Mouse (Mus musculus) olfactory bulb, adult 2 months (tissue): ENCODE data around the gene Ppip5k2. TPM values are rescaled to one million over a fixed set of nuclear protein-coding genes. Genes with fewer than 3 reads are reported as not detected.
"Not testable (repeated sequence)": the region's sequence is repeated elsewhere in the genome, so short reads cannot be mapped to it uniquely, and the experiment has no call there.

ENCODE experiments used
- H3K27ac ChIP-seq: fragments of 200-500 bp; 2 replicates; pipeline ENCODE4 v1.5.1; 2012; ENCODE audit warnings: low read depth, low read length; ENCODE audit not compliant: insufficient read depth
- H3K4me1 ChIP-seq: fragments of 200-500 bp; 2 replicates; pipeline ENCODE4 v1.6.1; 2012; ENCODE audit warnings: low read length; ENCODE audit not compliant: control insufficient read depth, insufficient read depth
- H3K4me3 ChIP-seq: fragments of 200-500 bp; 2 replicates; pipeline ENCODE4 v1.5.1; 2012; ENCODE audit warnings: mild to moderate bottlenecking, low read depth, low read length, moderate library complexity; ENCODE audit not compliant: insufficient read depth
- CTCF ChIP-seq: fragments of 200-500 bp; IDR thresholded peaks from 2 replicates; pipeline ENCODE4 v1.5.1; 2012; ENCODE audit warnings: low read depth, mild to moderate bottlenecking, low read length, moderate library complexity; ENCODE audit not compliant: insufficient read depth
- POLR2A ChIP-seq: fragments of 200-500 bp; IDR thresholded peaks from 2 replicates; pipeline ENCODE4 v1.6.1; 2012; ENCODE audit warnings: mild to moderate bottlenecking, low read depth, low read length, moderate library complexity; ENCODE audit not compliant: insufficient read depth
- WGBS: fragments of 180-500 bp; shearing (Covaris S2); methylation state at CpG from one replicate; pipeline ENCODE4 v1.1.7; 2018; 5-methylcytosine and 5-hydroxymethylcytosine counted together
- polyA plus RNA-seq: library from polyadenylated mRNA; stranded (reverse); fragments of >200 nt; gene quantifications from 2 replicates; pipeline ENCODE4 v1.2.4, GENCODE M21; 2012; ENCODE audit warnings: low replicate concordance; ENCODE audit not compliant: missing spikeins, insufficient read depth, insufficient read length

Gene Ppip5k2
- polyA plus RNA-seq, 1 experiment, result not detected

- H3K4me1 ChIP-seq, result peaks cover 6% of the 10 kb centered on the region; the same call in 1 of the 2 replicates
- H3K27ac ChIP-seq, result no peak overlapping the region
- WGBS, result 79% methylated on average over 2 of the region's 2 CpGs
- no peak overlapping the region for H3K4me3 ChIP-seq
- no peak for TF ChIP-seq POLR2A
- no peak for TF ChIP-seq CTCF
Observed at GRCm38 (mm10) chr1:97768089-97768488, 2.1 kb downstream of the Ppip5k2 start.

- H3K27ac ChIP-seq, H3K4me1 ChIP-seq, H3K4me3 ChIP-seq: not testable (repeated sequence)
- 53% methylated on average over 4 of the region's 4 CpGs for WGBS
Observed at GRCm38 (mm10) chr1:97765712-97766111, 4.5 kb downstream of the Ppip5k2 start.

GRCm38 (mm10) chr1:97761477-97761876 is 8.7 kb downstream of the Ppip5k2 start:
- Histone ChIP-seq H3K4me1 (peaks cover 3% of the 10 kb centered on the region; the same call in 1 of the 2 replicates), H3K27ac (no peak overlapping the region), H3K4me3 (no peak overlapping the region)
- 61% methylated on average over 6 of the region's 6 CpGs for WGBS
- TF ChIP-seq POLR2A (no peak), CTCF (no peak)

GRCm38 (mm10) chr1:97760598-97760997 is 9.6 kb downstream of the Ppip5k2 start:
- TF ChIP-seq CTCF, result no peak
- TF ChIP-seq POLR2A, result no peak
- no peak overlapping the region for H3K4me3 ChIP-seq
- peaks cover 1% of the 10 kb centered on the region; the same call in 1 of the 2 replicates for H3K4me1 ChIP-seq
- WGBS, result 86% methylated on average over 7 of the region's 7 CpGs
- H3K27ac ChIP-seq, result no peak overlapping the region

GRCm38 (mm10) chr1:97759841-97760240 is 10.4 kb downstream of the Ppip5k2 start:
- H3K4me1 ChIP-seq, result no peaks in the 10 kb centered on the region
- no peak overlapping the region for H3K4me3 ChIP-seq
- H3K27ac ChIP-seq, result no peak overlapping the region
- TF ChIP-seq POLR2A (no peak), CTCF (no peak)

GRCm38 (mm10) chr1:97754392-97754791 is 15.8 kb downstream of the Ppip5k2 start:
- Histone ChIP-seq H3K4me3 (no peak overlapping the region), H3K27ac (no peak overlapping the region), H3K4me1 (0 out of 2 replicates have a peak, but pooled peaks cover 2% of the 10 kb centered on the region)
- WGBS, result 84% methylated on average over 4 of the region's 4 CpGs
- TF ChIP-seq CTCF (no peak), POLR2A (no peak)

GRCm38 (mm10) chr1:97753216-97753615 is 17.0 kb downstream of the Ppip5k2 start:
- Histone ChIP-seq H3K4me3 (no peak overlapping the region), H3K4me1 (0 out of 2 replicates have a peak, but pooled peaks cover 2% of the 10 kb centered on the region), H3K27ac (no peak overlapping the region)
- no peak for TF ChIP-seq CTCF
- no peak for TF ChIP-seq POLR2A

GRCm38 (mm10) chr1:97748163-97748562 is 22.0 kb downstream of the Ppip5k2 start:
- 91% methylated on average over 3 of the region's 3 CpGs for WGBS

GRCm38 (mm10) chr1:97746261-97746660 is 23.9 kb downstream of the Ppip5k2 start:
- H3K27ac ChIP-seq, result no peak overlapping the region
- no peak overlapping the region for H3K4me3 ChIP-seq
- TF ChIP-seq CTCF (no peak), POLR2A (no peak)
- 97% methylated on average over 7 of the region's 7 CpGs for WGBS
- no peaks in the 10 kb centered on the region for H3K4me1 ChIP-seq

More at GRCm38 (mm10) chr1:97748163-97748562, 22.0 kb downstream of the Ppip5k2 start:
- TF ChIP-seq POLR2A, result no peak
- no peak for TF ChIP-seq CTCF
- H3K4me1 ChIP-seq, result no peaks in the 10 kb centered on the region
- no peak overlapping the region for H3K4me3 ChIP-seq
- H3K27ac ChIP-seq, result no peak overlapping the region

GRCm38 (mm10) chr1:97745712-97746111 is 24.5 kb downstream of the Ppip5k2 start:
- no peak for TF ChIP-seq CTCF
- TF ChIP-seq POLR2A, result no peak
- H3K4me3 ChIP-seq, result no peak overlapping the region
- WGBS, result 94% methylated on average over 4 of the region's 4 CpGs
- no peak overlapping the region for H3K27ac ChIP-seq
- no peaks in the 10 kb centered on the region for H3K4me1 ChIP-seq
